Mouse (Mus musculus) brain, embryonic 14.5 days (tissue): Measurements from ENCODE around the gene Ddx39.

ENCODE experiments used
- CTCF ChIP-seq: fragments of 200-500 bp; IDR thresholded peaks from 2 replicates; pipeline ENCODE4 v1.5.1; 2012; ENCODE audit warnings: inconsistent platforms, mild to moderate bottlenecking, moderate library complexity, borderline replicate concordance; ENCODE audit not compliant: insufficient read depth, insufficient read length; ENCODE audit errors: extremely low read depth
- POLR2A ChIP-seq: fragments of 200-500 bp; IDR thresholded peaks from 2 replicates; pipeline ENCODE4 v1.6.1; 2012; ENCODE audit warnings: mild to moderate bottlenecking, inconsistent platforms, borderline replicate concordance; ENCODE audit not compliant: poor library complexity, insufficient read depth, insufficient read length, severe bottlenecking; ENCODE audit errors: extremely low read depth

GRCm38 (mm10) chr8:83698661-83699453 lies 16.1 kb upstream of the Ddx39 start, which contains the start of gene Pkn1:
- TF ChIP-seq POLR2A (peak; percentile 92), CTCF (peak; percentile 19; the same call in 1 of the 2 replicates)
